Mouse (Mus musculus) adrenal gland, adult 8-10 months (tissue): ENCODE results near the gene Dnajc13. TPM values are rescaled to one million over a fixed set of nuclear protein-coding genes. Genes with fewer than 3 reads are reported as not detected.

Source experiments
- DNase-seq: peaks from one replicate; pipeline ENCODE4 v3.0.0; 2022
- total RNA-seq, 4 experiments: library from RNA; stranded (reverse); gene quantifications; 2 replicates each; pipeline ENCODE4 v1.2.4; 2022

Gene Dnajc13
- total RNA-seq, 4 experiments from 2014 or later, result 42.1 to 66.1 (median 50.1) TPM

- DNase-seq, result no peak
Observed at GRCm38 (mm10) chr9:104108571-104109143, 154.1 kb downstream of the Dnajc13 start.

GRCm38 (mm10) chr9:104107482-104107881 is 155.2 kb downstream of the Dnajc13 start:
- no peak for DNase-seq

GRCm38 (mm10) chr9:104106930-104107329 is 155.8 kb downstream of the Dnajc13 start:
- DNase-seq, result no peak

GRCm38 (mm10) chr9:104104986-104105385 is 157.7 kb downstream of the Dnajc13 start:
- no peak for DNase-seq

- no peak for DNase-seq
Observed at GRCm38 (mm10) chr9:104102901-104103300, 159.8 kb downstream of the Dnajc13 start.

- no peak for DNase-seq
Observed at GRCm38 (mm10) chr9:104102301-104102700, 160.4 kb downstream of the Dnajc13 start.

GRCm38 (mm10) chr9:104101458-104101857 is 161.3 kb downstream of the Dnajc13 start:
- no peak for DNase-seq

Other genes starting within 250 kb of the Dnajc13 start
- gene Gm28305, start 222.3 kb downstream of the Dnajc13 start, total RNA-seq, result not detected
- 10 to 100 TPM; 44.4 to 55.0 (median 47.9) TPM for gene Uba5, start 199.8 kb downstream of the Dnajc13 start, total RNA-seq
- 10 to 100 TPM; 33.2 to 69.5 (median 51.8) TPM for gene Acad11, start 199.6 kb downstream of the Dnajc13 start, total RNA-seq
- under 1 TPM in 2 of 4 experiments, not detected in 2; 0.15 to 0.25 TPM for gene Ackr4, start 136.0 kb downstream of the Dnajc13 start, total RNA-seq
- 1 to 10 TPM in 3 of 4 experiments, under 1 TPM in 1; 0.54 to 5.2 (median 3.1) TPM for gene Acpp, start 74.8 kb upstream of the Dnajc13 start, total RNA-seq